Mouse (Mus musculus): ENCODE data around the gene Dhx37.
A peak's percentile ranks its signal among the peaks of the same experiment; 100 is the strongest.
"Not testable (repeated sequence)": the region's sequence is repeated elsewhere in the genome, so short reads cannot be mapped to it uniquely, and the experiment has no call there.

The Dhx37 gene

GRCm38 (mm10) chr5:125407910-125408575, 25.9 kb downstream of the Dhx37 start:
- no peak for DNase-seq (ENCODE audit: low spot score)

- no peak for DNase-seq (ENCODE audit: low spot score)
Observed at GRCm38 (mm10) chr5:125407020-125407830, 26.7 kb downstream of the Dhx37 start.

DNA sequence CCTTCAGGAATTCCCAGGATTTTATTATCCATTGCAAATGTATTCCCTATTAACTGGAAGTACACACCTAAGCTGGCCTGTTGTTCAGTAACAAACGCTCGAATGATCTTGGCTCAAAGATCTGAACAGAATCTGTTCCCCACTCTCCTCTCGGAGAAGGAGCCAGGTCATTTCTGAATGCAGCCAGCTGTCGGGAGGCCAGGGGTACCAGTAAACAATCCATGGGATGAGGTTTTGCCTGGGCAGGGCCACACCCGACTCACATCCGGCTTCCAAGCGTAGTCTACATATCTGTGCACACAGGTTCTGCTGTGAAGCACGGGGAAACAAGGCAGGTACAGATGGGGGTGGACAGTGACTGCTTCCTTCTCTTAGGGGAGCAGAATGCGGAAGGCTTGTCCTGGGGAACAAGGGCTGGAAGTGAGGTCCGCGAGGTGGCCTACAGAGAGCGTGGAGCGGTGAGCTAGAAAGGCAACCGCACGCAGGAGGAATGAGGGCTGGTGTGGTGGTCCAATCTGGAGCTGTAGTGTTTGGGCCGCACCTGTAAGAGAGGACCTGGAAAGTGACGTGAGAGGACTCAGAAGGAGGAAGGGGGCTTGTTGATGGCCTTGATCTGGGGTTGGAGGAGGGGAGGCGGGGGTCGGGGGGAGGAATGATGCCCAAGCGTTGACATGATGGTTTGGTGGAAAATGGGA, 27.5 kb downstream of the Dhx37 start:
- peak; percentile 85 for DNase-seq (ENCODE audit: low spot score)

GRCm38 (mm10) chr5:125405546-125406248, 28.2 kb downstream of the Dhx37 start:
- peak; percentile 91 for DNase-seq (ENCODE audit: low spot score)

DNA sequence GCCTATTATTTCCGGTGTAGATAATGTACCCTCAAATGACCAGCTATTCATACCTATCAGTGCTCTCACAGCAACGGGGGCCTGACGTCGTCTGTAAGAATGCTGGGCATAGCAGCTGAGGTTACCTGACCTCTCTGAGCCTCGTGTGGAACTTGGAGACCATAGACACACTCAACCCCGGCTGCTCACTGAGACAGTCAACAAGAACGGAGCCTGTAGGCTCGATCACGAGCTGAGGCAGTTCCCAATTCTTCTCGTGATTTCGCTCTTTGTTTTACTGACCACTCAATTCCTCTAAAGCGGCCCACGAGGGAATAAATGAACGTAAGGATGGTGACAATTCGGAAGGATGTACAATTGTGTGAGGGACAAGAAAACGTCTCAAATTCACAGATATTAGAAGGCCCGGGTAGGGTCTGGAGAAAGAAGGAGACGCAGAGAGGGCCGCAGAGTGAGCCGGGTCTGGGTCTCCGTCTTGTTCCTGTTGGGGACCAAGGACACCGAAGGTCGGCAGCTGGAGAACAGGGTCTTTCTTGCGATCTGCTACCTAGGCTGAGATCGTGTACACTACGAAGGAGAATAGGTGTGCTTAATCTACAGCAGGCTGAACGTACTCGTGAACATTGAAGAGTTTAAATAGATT, 28.9 kb downstream of the Dhx37 start:
- DNase-seq (ENCODE audit: low spot score), result peak; percentile 46

DNA sequence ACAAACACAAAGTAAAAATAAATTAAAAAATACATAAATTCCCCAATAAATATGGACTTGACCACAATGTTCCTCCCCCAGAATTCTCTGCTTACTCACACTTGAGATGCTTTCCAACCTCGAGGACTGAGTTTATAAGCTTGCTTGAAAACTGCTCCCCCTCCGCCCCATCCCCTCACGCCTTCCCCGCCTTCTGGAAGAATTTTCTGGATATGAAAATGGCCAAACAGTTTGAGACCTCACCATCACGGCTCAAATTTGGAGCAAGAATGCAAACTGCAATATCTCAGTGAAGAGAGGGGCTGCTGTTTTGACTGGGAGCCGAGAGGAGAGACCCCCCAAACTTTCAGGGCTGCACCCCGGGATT, 29.4 kb downstream of the Dhx37 start:
- DNase-seq (ENCODE audit: low spot score), result no peak

- peak; percentile 70 for DNase-seq (ENCODE audit: low spot score)
Observed at GRCm38 (mm10) chr5:125403481-125404465, 30.1 kb downstream of the Dhx37 start.

- no peak for DNase-seq (ENCODE audit: low spot score)
Observed at GRCm38 (mm10) chr5:125402991-125403390, 30.9 kb downstream of the Dhx37 start.

GRCm38 (mm10) chr5:125402476-125402875, 31.4 kb downstream of the Dhx37 start:
- no peak for DNase-seq (ENCODE audit: low spot score)

DNA sequence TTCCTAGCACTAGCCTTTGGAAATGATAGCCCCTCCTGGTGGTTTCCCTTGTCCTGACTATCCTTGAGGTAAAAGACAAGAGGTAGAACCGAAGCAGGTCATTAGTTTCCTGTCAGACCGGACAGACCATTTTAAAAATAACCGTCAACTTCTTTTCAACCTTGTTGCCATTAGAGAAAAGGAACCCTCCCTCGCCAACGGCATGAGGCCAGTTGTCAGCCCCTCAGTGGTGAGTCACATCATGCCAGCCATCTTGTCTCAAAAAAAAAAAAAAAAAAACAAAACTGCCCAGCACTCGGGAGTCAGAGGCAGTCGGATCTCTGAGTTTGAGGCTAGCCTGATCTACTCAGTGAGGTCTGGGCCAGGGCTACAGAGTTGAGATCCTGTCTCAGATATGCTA, 33.0 kb downstream of the Dhx37 start:
- no peak for DNase-seq (ENCODE audit: low spot score)

- no peak for DNase-seq (ENCODE audit: low spot score)
Observed at GRCm38 (mm10) chr5:125395008-125395407, 38.9 kb downstream of the Dhx37 start.

DNA sequence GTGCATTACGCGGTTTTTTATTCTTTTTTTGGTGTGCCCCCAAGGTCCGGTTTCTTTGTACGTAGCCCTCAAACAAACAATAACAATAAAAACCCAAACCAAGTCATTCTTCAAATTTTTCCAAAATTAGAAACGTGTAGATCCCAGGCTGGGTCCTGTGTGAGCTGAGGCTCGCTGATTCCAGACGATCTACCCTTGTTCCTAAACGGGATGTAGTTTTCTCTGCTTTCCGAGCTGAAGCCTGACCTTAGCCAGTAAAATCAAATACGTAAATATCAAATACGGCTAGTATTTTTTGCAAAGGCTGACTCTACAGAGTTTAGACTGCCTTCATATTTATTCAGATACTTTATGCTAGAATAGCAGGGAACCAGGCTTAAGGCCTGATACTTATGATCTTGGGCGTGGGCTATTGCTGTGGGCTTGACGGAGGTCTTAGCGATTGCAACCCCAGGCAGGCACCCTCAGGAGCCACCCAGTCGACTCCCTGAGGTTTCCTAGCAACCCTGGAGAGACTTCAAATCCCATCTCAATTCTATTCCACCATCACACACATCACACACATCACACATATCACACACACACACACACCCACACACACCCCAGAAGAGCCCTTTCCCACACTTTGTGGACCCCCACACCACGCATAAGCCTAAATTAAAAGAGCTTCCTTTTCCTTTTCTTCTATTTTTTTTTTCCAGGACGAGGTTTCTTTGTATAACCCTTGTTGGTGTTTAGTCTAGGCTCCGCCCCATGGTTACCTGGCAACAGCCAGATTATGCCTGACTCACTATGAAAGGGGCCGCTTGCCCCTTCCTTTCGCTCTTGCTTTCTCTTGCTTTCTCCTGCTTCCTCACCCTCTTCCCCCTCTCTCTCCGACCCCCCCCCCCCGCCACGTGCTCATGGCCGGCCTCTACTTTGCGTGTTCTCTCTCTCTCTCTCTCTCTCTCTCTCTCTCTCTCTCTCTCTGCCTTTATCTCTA, 40.0 kb downstream of the Dhx37 start:
- peak; percentile 89 for DNase-seq (ENCODE audit: low spot score)

- peak; percentile 99 for DNase-seq (ENCODE audit: low spot score)
Observed at GRCm38 (mm10) chr5:125392977-125393621, 40.8 kb downstream of the Dhx37 start.

- no peak for DNase-seq (ENCODE audit: low spot score)
Observed at GRCm38 (mm10) chr5:125392618-125392976, 41.3 kb downstream of the Dhx37 start.

- not testable (repeated sequence) for DNase-seq (ENCODE audit: low spot score)
Observed at GRCm38 (mm10) chr5:125392176-125392575, 41.7 kb downstream of the Dhx37 start.

DNA sequence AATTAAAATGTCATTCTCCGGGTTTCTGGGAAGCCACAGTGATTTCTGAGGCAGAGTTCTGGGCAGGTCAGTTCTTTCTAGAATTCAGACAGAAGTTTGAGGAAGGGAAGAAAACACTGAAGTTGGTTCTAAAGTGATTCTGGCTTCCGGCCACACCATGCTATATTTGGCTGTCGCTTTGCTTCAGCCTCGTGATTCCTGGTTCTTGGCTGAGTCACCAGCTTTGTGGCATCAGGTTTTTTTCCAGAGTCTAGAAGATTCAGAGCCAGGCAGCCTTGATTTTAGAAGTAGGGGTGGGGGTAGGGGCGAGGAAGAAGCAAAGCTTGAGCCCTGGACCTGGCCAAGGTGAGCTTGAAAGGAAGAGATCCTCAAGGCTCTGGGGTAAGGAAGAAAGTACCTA, 42.3 kb downstream of the Dhx37 start:
- DNase-seq (ENCODE audit: low spot score), result peak; percentile 86

GRCm38 (mm10) chr5:125390906-125391477, 42.9 kb downstream of the Dhx37 start:
- DNase-seq (ENCODE audit: low spot score), result no peak

Data from lung, postnatal 25 days (tissue).